Mouse (Mus musculus) CH12.LX (cell line): ENCODE results near the gene Syn3. TPM values are rescaled to one million over a fixed set of nuclear protein-coding genes. Genes with fewer than 3 reads are reported as not detected.

Experiments used
- DNase-seq: peaks from one replicate; pipeline ENCODE4 v3.0.0-alpha.2; 2013; ENCODE audit errors: extremely low read depth
- H3K27ac ChIP-seq: 2 replicates; pipeline ENCODE4 v1.5.1; 2012; ENCODE audit warnings: low read depth, mild to moderate bottlenecking, control low read depth, moderate library complexity; ENCODE audit not compliant: insufficient read depth
- H3K27me3 ChIP-seq: replicated peaks from 2 replicates; pipeline ENCODE3; 2012; ENCODE audit warnings: inconsistent platforms
- H3K36me3 ChIP-seq, 2 experiments: replicated peaks in 1 of 2; 2 replicates each; pipeline versions ENCODE3 to v1.6.1; 2012; ENCODE audit warnings: inconsistent platforms in 1 of 2, low read length in 1 of 2, mild to moderate bottlenecking in 1 of 2, mixed read lengths in 1 of 2, moderate library complexity in 1 of 2; ENCODE audit not compliant: control insufficient read depth in 1 of 2, insufficient read depth in 1 of 2
- H3K4me1 ChIP-seq, 2 experiments: 2 replicates each; pipeline ENCODE4 v1.6.1; 2012; ENCODE audit warnings: inconsistent platforms in 1 of 2, moderate library complexity in 1 of 2; ENCODE audit not compliant: insufficient read depth in 2 of 2, control insufficient read depth in 1 of 2
- H3K4me2 ChIP-seq: 2 replicates; pipeline ENCODE4 v1.6.1; 2012; ENCODE audit warnings: low read depth, mild to moderate bottlenecking, control low read depth; ENCODE audit not compliant: poor library complexity, insufficient read depth, severe bottlenecking
- H3K4me3 ChIP-seq, 3 experiments: fragments of 150-350 bp in 1 of 3; sonication (generic) in 1 of 3; replicated peaks in 1 of 3; 2 replicates each; pipeline versions ENCODE3 to v1.5.1; 2011 to 2012; ENCODE audit warnings: low read depth in 2 of 3, low read length in 2 of 3, mild to moderate bottlenecking in 2 of 3, moderate library complexity in 2 of 3, control low read depth in 1 of 3, improper control_type of control experiment in 1 of 3, inconsistent platforms in 1 of 3, mixed read lengths in 1 of 3; ENCODE audit not compliant: poor library complexity in 1 of 3
- H3K79me2 ChIP-seq: replicated peaks from 2 replicates; pipeline ENCODE4 v1.6.1; 2012; ENCODE audit warnings: mild to moderate bottlenecking, moderate library complexity; ENCODE audit not compliant: control insufficient read depth, poor library complexity, insufficient read depth, severe bottlenecking; ENCODE audit errors: extremely low read depth
- H3K9ac ChIP-seq: 2 replicates; pipeline ENCODE4 v1.6.1; 2012; ENCODE audit warnings: low read depth, mild to moderate bottlenecking, control low read depth, moderate library complexity; ENCODE audit not compliant: insufficient read depth
- H3K9me3 ChIP-seq: replicated peaks from 2 replicates; pipeline ENCODE3; 2012; ENCODE audit warnings: low read length, inconsistent platforms, mixed read lengths
- BHLHE40 ChIP-seq: IDR thresholded peaks from 2 replicates; pipeline ENCODE4 v1.6.1; 2011; ENCODE audit warnings: mild to moderate bottlenecking, low read depth, low read length, improper control_type of control experiment
- CHD1 ChIP-seq: IDR thresholded peaks from 2 replicates; pipeline ENCODE4 v1.6.1; 2012; ENCODE audit warnings: low read depth, low read length, improper control_type of control experiment, inconsistent platforms
- CHD2 ChIP-seq: IDR thresholded peaks from 2 replicates; pipeline ENCODE4 v1.6.1; 2011; ENCODE audit warnings: low read length, improper control_type of control experiment
- E2F4 ChIP-seq: IDR thresholded peaks from 2 replicates; pipeline ENCODE4 v1.6.1; 2011; ENCODE audit warnings: low read depth, low read length, improper control_type of control experiment; ENCODE audit not compliant: insufficient replicate concordance
- ELF1 ChIP-seq: IDR thresholded peaks from 2 replicates; pipeline ENCODE4 v1.6.1; 2014; ENCODE audit warnings: low read depth, mild to moderate bottlenecking, inconsistent platforms, low read length, improper control_type of control experiment
- ETS1 ChIP-seq: conservative IDR thresholded peaks from 2 replicates; pipeline ENCODE4 v1.6.1; 2012; ENCODE audit warnings: low read depth, mild to moderate bottlenecking, inconsistent platforms, low read length, improper control_type of control experiment, moderate library complexity
- IRF4 ChIP-seq: IDR thresholded peaks from 2 replicates; pipeline ENCODE4 v1.6.1; 2014; ENCODE audit warnings: low read depth, mild to moderate bottlenecking, inconsistent platforms, low read length, improper control_type of control experiment
- JUN ChIP-seq: IDR thresholded peaks from 2 replicates; pipeline ENCODE4 v1.6.1; 2011; ENCODE audit warnings: low read depth, mild to moderate bottlenecking, low read length, improper control_type of control experiment, moderate library complexity; ENCODE audit not compliant: insufficient read depth
- JUND ChIP-seq: conservative IDR thresholded peaks from 2 replicates; pipeline ENCODE4 v1.6.1; 2011; ENCODE audit warnings: low read depth, low read length, improper control_type of control experiment
- KAT2A ChIP-seq: IDR thresholded peaks from 2 replicates; pipeline ENCODE4 v1.6.1; 2012; ENCODE audit warnings: low read length, improper control_type of control experiment, inconsistent platforms; ENCODE audit not compliant: insufficient replicate concordance
- NRF1 ChIP-seq: IDR thresholded peaks from 2 replicates; pipeline ENCODE4 v1.6.1; 2014; ENCODE audit warnings: low read depth, mild to moderate bottlenecking, inconsistent platforms, low read length, improper control_type of control experiment, moderate library complexity
- PAX5 ChIP-seq: IDR thresholded peaks from 2 replicates; pipeline ENCODE4 v1.6.1; 2012; ENCODE audit warnings: low read length, inconsistent platforms, mixed read lengths
- POLR2AphosphoS2 ChIP-seq: IDR thresholded peaks from 2 replicates; pipeline ENCODE4 v1.6.1; 2011; ENCODE audit warnings: low read depth, low read length, improper control_type of control experiment
- RAD21 ChIP-seq: IDR thresholded peaks from 2 replicates; pipeline ENCODE4 v1.6.1; 2011; ENCODE audit warnings: low read depth, mild to moderate bottlenecking, low read length, improper control_type of control experiment, moderate library complexity
- RCOR1 ChIP-seq: conservative IDR thresholded peaks from 2 replicates; pipeline ENCODE4 v1.6.1; 2012; ENCODE audit warnings: low read depth, mild to moderate bottlenecking, inconsistent platforms, low read length, improper control_type of control experiment
- SIN3A ChIP-seq: IDR thresholded peaks from 2 replicates; pipeline ENCODE4 v1.6.1; 2012; ENCODE audit warnings: low read length, improper control_type of control experiment, inconsistent platforms
- SMC3 ChIP-seq: IDR thresholded peaks from 2 replicates; pipeline ENCODE4 v1.6.1; 2011; ENCODE audit warnings: low read depth, low read length, improper control_type of control experiment
- TBP ChIP-seq: conservative IDR thresholded peaks from 2 replicates; pipeline ENCODE4 v1.6.1; 2011; ENCODE audit warnings: low read depth, low read length, improper control_type of control experiment
- USF1 ChIP-seq: IDR thresholded peaks from 2 replicates; pipeline ENCODE4 v1.6.1; 2014; ENCODE audit warnings: low read depth, mild to moderate bottlenecking, inconsistent platforms, low read length, improper control_type of control experiment
- USF2 ChIP-seq: conservative IDR thresholded peaks from 2 replicates; pipeline ENCODE4 v1.6.1; 2011; ENCODE audit warnings: low read depth, low read length, improper control_type of control experiment
- ZC3H11A ChIP-seq: IDR thresholded peaks from 2 replicates; pipeline ENCODE4 v1.6.1; 2012; ENCODE audit warnings: low read depth, mild to moderate bottlenecking, inconsistent platforms, low read length, improper control_type of control experiment
- ZMIZ1 ChIP-seq: IDR thresholded peaks from 2 replicates; pipeline ENCODE4 v1.6.1; 2012; ENCODE audit warnings: low read depth, mild to moderate bottlenecking, inconsistent platforms, low read length, improper control_type of control experiment
- dilution Hi-C: fragments of 300-500 bp; cut with MboI; formaldehyde crosslinking; loops from 2 replicates; pipeline ENCODE4 v1.14.3; 2020; ENCODE audit warnings: low sequenced_read_pairs; ENCODE audit not compliant: extremely low pct_unique_long_range_greater_than_20kb, extremely low pct_ligation_motif_present
- in situ Hi-C: fragments of 300-500 bp; cut with MboI; formaldehyde crosslinking; loops from 3 replicates; pipeline ENCODE4 v1.14.3; 2019; ENCODE audit warnings: low sequenced_read_pairs, low pct_ligation_motif_present, low pct_unique_long_range_greater_than_20kb, mixed read lengths
- polyA plus RNA-seq: library from polyadenylated mRNA; unstranded; fragments of >175 nt; gene quantifications from 2 replicates; pipeline ENCODE4 v1.2.1, GENCODE M21; 2012; ENCODE audit warnings: low read depth; ENCODE audit not compliant: insufficient read length
- total RNA-seq, 2 experiments: library from RNA; depleted of rRNA; stranded (reverse); fragments of 300-350 nt in 1 of 2; fragments of >200 nt in 1 of 2; gene quantifications; 2 replicates each; pipeline ENCODE4 v1.2.3; 2012 to 2014

The Syn3 gene
- total and polyA plus RNA-seq, 3 experiments, result 2.8 to 8.9 (median 5.6) TPM

DNA sequence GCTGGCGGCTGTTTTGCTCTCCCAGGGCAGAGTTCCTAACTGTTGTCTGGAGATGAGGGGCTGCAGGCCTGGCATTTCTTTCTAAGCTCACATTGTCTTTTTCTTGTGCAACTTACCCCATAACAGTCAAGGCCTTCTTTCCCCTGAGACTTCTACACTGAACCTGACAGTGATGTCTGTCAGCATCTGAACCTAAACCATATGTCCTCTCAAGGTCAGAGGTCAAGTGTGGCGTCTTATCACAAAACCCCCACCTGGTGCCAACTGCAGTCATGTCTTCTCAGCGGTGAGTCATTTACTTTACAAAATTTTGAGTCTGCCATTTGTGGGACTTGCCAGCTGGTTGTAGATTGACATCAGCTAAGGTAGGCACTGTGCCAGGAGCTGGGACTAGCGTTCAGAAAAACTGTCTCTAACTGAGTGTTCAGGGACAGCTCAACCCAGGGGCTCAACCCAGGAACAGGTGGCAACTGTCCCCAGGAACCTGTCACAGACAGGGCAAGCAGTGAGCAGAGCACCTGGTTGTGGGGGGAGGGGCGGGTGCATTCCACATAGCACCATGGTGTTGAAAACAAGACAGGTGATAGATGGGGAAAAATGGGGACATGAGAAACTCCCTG is 110.8 kb downstream of the Syn3 start:
- H3K4me2 ChIP-seq, result no peak overlapping the region
- no peaks in the 10 kb centered on the region for H3K27me3 ChIP-seq
- no peak for DNase-seq
- H3K79me2 ChIP-seq, result no peaks in the 10 kb centered on the region
- no peaks in the 10 kb centered on the region for H3K9me3 ChIP-seq
- H3K4me1 ChIP-seq, result peaks cover 3 to 46% of the 10 kb centered on the region in 2 experiments; a peak in 3 of 4 replicates
- H3K36me3 ChIP-seq, result peaks cover 4 to 41% of the 10 kb centered on the region in 2 experiments
- TF ChIP-seq ZMIZ1, result no peak
- TF ChIP-seq ETS1, result no peak
- no peak for TF ChIP-seq CHD2
- H3K4me3 ChIP-seq, result no peak overlapping the region
- no peak overlapping the region for H3K9ac ChIP-seq
- H3K27ac ChIP-seq, result no peak overlapping the region
- in situ Hi-C loops, result no loop called here
- dilution Hi-C loops, result no loop called here

- dilution Hi-C loops, result no loop called here
- no peak overlapping the region for H3K4me3 ChIP-seq
These were observed 112.5 kb downstream of the Syn3 start for GRCm38 (mm10) chr10:86386232-86386631.

GRCm38 (mm10) chr10:86385656-86386055 is 113.0 kb downstream of the Syn3 start:
- Histone ChIP-seq H3K4me3 (no peak overlapping the region), H3K27me3 (no peaks in the 10 kb centered on the region), H3K27ac (no peak overlapping the region), H3K4me2 (no peak overlapping the region), H3K79me2 (no peaks in the 10 kb centered on the region), H3K9me3 (no peaks in the 10 kb centered on the region), H3K9ac (no peak overlapping the region), H3K36me3 (peaks cover 6 to 64% of the 10 kb centered on the region in 2 experiments), H3K4me1 (peaks cover 3 to 43% of the 10 kb centered on the region in 2 experiments; a peak in 3 of 4 replicates)
- peak; percentile 40 for DNase-seq
- TF ChIP-seq USF1 (no peak), E2F4 (no peak), SIN3A (no peak), TBP (no peak), POLR2AphosphoS2 (no peak), SMC3 (no peak)
- TF ChIP-seq, all 38 proteins: peak for 0
- dilution Hi-C loops (no loop called here), in situ Hi-C loops (no loop called here)

More at GRCm38 (mm10) chr10:86386232-86386631, 112.5 kb downstream of the Syn3 start:
- Histone ChIP-seq H3K27me3 (no peaks in the 10 kb centered on the region), H3K4me2 (no peak overlapping the region), H3K9me3 (no peaks in the 10 kb centered on the region), H3K79me2 (no peaks in the 10 kb centered on the region), H3K27ac (no peak overlapping the region), H3K4me1 (peaks cover 3 to 43% of the 10 kb centered on the region in 2 experiments; a peak in 3 of 4 replicates), H3K36me3 (peaks cover 6 to 58% of the 10 kb centered on the region in 2 experiments)
- in situ Hi-C loops, result no loop called here
- no peak for DNase-seq
- TF ChIP-seq SMC3 (no peak), TBP (no peak), IRF4 (no peak), ELF1 (no peak), BHLHE40 (no peak), RAD21 (no peak), JUN (no peak), KAT2A (no peak), ZMIZ1 (no peak), JUND (no peak), PAX5 (no peak), USF2 (no peak), CHD2 (no peak), ZC3H11A (no peak), CHD1 (no peak), E2F4 (no peak), NRF1 (no peak), POLR2AphosphoS2 (no peak), RCOR1 (no peak)
- TF ChIP-seq, all 38 proteins: peak for 0
- H3K9ac ChIP-seq, result no peak overlapping the region
